In the genomic region with DNA sequence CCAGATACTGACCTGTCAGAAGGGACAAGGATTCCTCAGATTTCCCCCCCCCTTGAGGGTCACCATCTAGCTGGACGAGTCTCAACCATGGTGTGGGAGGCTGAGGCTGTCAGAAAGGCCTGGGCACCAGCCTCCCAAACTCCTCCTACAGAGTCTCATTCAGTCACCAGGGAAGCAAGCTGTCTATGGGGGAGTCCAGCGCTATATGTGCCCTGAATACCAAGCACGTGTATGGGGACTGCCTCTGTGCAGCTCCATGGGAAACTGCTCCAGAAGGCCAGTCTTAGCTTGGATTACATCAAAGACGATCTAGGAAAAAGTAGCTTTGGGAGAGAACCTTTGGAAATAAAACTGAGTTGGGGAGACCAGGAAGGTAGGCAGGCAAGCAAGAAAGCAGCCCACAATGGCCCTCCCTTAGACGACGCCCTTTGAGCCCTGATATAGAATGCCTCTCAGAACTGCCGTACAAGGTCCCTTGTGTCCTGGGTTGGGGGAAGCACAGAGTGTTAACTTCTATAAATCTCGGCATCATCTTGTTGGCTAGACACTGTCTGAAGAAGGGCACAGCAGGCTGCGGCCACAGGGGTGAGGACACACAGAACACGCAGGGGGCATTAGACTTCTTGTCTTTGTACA, we compare ENCODE assay signal across 10 mouse cellular contexts. TPM values are rescaled to one million over a fixed set of nuclear protein-coding genes. Genes with fewer than 3 reads are reported as not detected.
DNase-seq lines count a peak whose midpoint lies in the region; ATAC-seq and TF ChIP-seq lines count a peak whose summit lies in the region.
"Had no signal": no experiment of that assay in that cellular context is flagged by ENCODE, and none has a peak within 500 bp of the region (broad histone marks: within the 10 kb centered on the region; RNA-seq: fewer than 3 reads in every experiment).

No protein-coding gene starts in this region.

- H3K9me3 ChIP-seq in kidney, embryonic 15.5 days (replicated peaks) = no peaks in the 10 kb centered on the region
- no peaks in the 10 kb centered on the region for H3K9me3 ChIP-seq in hindbrain, embryonic 10.5 days
- no peaks in the 10 kb centered on the region for H3K9me3 ChIP-seq in limb, embryonic 10.5 days (replicated peaks)
- no peaks in the 10 kb centered on the region for H3K9me3 ChIP-seq in neural tube, embryonic 15.5 days (replicated peaks)

- H3K36me3 ChIP-seq in kidney, adult 2 months (ENCODE audit: control insufficient read depth, insufficient read depth, low read length) = no peaks in the 10 kb centered on the region
- H3K36me3 ChIP-seq in kidney, embryonic 15.5 days = no peaks in the 10 kb centered on the region
- peaks cover 25% of the 10 kb centered on the region for H3K36me3 ChIP-seq in hindbrain, embryonic 10.5 days
- peaks cover 16% of the 10 kb centered on the region for H3K36me3 ChIP-seq in limb, embryonic 10.5 days
- H3K36me3 ChIP-seq in neural tube, embryonic 15.5 days = no peaks in the 10 kb centered on the region

- no peak for DNase-seq in kidney, adult 2 months
- no peak for DNase-seq in hindbrain, embryonic 10.5 days (ENCODE audit: low spot score)
- DNase-seq in limb, embryonic 10.5 days (ENCODE audit: low spot score) = no peak
- DNase-seq in cerebellum, adult 11 months = no peak
- no peak for DNase-seq in layer of hippocampus, postnatal 25 days (ENCODE audit: extremely low spot score in 1 of 2, low spot score in 1 of 2)
- DNase-seq: liver had no signal

- no peak overlapping the region for H3K4me2 ChIP-seq in kidney, embryonic 15.5 days
- H3K4me2 ChIP-seq in neural tube, embryonic 15.5 days = no peak overlapping the region

- H3K4me3 ChIP-seq in kidney, adult 2 months (ENCODE audit: insufficient read depth, low read depth, low read length) = no peak overlapping the region
- H3K4me3 ChIP-seq in kidney, embryonic 15.5 days (replicated peaks) = no peak overlapping the region
- no peak overlapping the region for H3K4me3 ChIP-seq in hindbrain, embryonic 10.5 days
- H3K4me3 ChIP-seq in limb, embryonic 10.5 days = no peak overlapping the region
- H3K4me3 ChIP-seq in neural tube, embryonic 15.5 days (replicated peaks) = no peak overlapping the region
- H3K4me3 ChIP-seq: left cerebral cortex, adult 2 months had no signal

- WGBS in kidney, adult 2 months = 67% methylated on average over 10 of the region's 10 CpGs
- WGBS in kidney, embryonic 15.5 days = 51% methylated on average over 10 of the region's 10 CpGs
- 49% methylated on average over 10 of the region's 10 CpGs for WGBS in hindbrain, embryonic 10.5 days
- WGBS in limb, embryonic 10.5 days = 68% methylated on average over 10 of the region's 10 CpGs
- 25% methylated on average over 10 of the region's 10 CpGs for WGBS in neural tube, embryonic 15.5 days

- H3K27ac ChIP-seq in kidney, adult 2 months (ENCODE audit: insufficient read depth, low read depth, low read length) = peak overlapping the region; percentile 18; the same call in 1 of the 2 replicates
- no peak overlapping the region for H3K27ac ChIP-seq in kidney, embryonic 15.5 days
- H3K27ac ChIP-seq in hindbrain, embryonic 10.5 days = peak overlapping the region; percentile 91
- peak overlapping the region; percentile 47; the same call in 1 of the 2 replicates for H3K27ac ChIP-seq in limb, embryonic 10.5 days
- H3K27ac ChIP-seq in neural tube, embryonic 15.5 days (replicated peaks) = peak overlapping the region; percentile 19; the same call in 1 of the 2 replicates
- H3K27ac ChIP-seq: left cerebral cortex, adult 2 months had no signal

- H3K9ac ChIP-seq in kidney, embryonic 15.5 days = no peak overlapping the region
- H3K9ac ChIP-seq in neural tube, embryonic 15.5 days (replicated peaks) = no peak overlapping the region

- peaks cover 59% of the 10 kb centered on the region for H3K4me1 ChIP-seq in kidney, adult 2 months (ENCODE audit: control insufficient read depth, insufficient read depth, low read length)
- peaks cover 69% of the 10 kb centered on the region for H3K4me1 ChIP-seq in kidney, embryonic 15.5 days
- peaks cover 88% of the 10 kb centered on the region for H3K4me1 ChIP-seq in hindbrain, embryonic 10.5 days (replicated peaks)
- peaks cover 64% of the 10 kb centered on the region for H3K4me1 ChIP-seq in limb, embryonic 10.5 days
- H3K4me1 ChIP-seq in neural tube, embryonic 15.5 days = peaks cover 59% of the 10 kb centered on the region

- no peaks in the 10 kb centered on the region for H3K27me3 ChIP-seq in kidney, adult 2 months (replicated peaks; ENCODE audit: control insufficient read depth, insufficient read depth, low read length)
- no peaks in the 10 kb centered on the region for H3K27me3 ChIP-seq in kidney, embryonic 15.5 days
- H3K27me3 ChIP-seq in hindbrain, embryonic 10.5 days (ENCODE audit: insufficient read depth, poor library complexity, severe bottlenecking) = peaks cover 9% of the 10 kb centered on the region
- H3K27me3 ChIP-seq in limb, embryonic 10.5 days (ENCODE audit: low read depth, poor library complexity, severe bottlenecking) = no peaks in the 10 kb centered on the region; the same call in 1 of the 2 replicates
- H3K27me3 ChIP-seq in neural tube, embryonic 15.5 days (replicated peaks) = no peaks in the 10 kb centered on the region

- no peak for TF ChIP-seq CTCF in kidney, adult 2 months (conservative IDR thresholded peaks at IDR 0.05; ENCODE audit: insufficient read depth, insufficient read length, low read depth, low read length)

- no peak for TF ChIP-seq POLR2A in kidney, adult 2 months (IDR thresholded peaks at IDR 0.05; ENCODE audit: low read depth, low read length)

- ATAC-seq in kidney, embryonic 15.5 days (replicated peaks; ENCODE audit: low FRiP score) = no peak
- ATAC-seq in neural tube, embryonic 15.5 days (ENCODE audit: low FRiP score) = 0 out of 2 replicates have a peak, but pooled peaks have one; percentile 40

RNA-seq across cellular contexts. Expression of a gene that starts 40.4 kb away (rescaled TPM):
- 61.5 and 62.5 TPM in 2 replicates for polyA plus RNA-seq in kidney, adult 2 months (2012; rRNA removed)
- polyA plus RNA-seq in kidney, embryonic 15.5 days (2015; fragmentation: Nextera tagmentation; extraction: Ambion mirVana) = 56.8 and 58.0 TPM in 2 replicates
- 159 and 169 TPM in 2 replicates for polyA plus RNA-seq in hindbrain, embryonic 10.5 days (2016; fragmentation: Nextera tagmentation; extraction: Ambion mirVana)
- 70.3 and 80.6 TPM in 2 replicates for polyA plus RNA-seq in limb, embryonic 10.5 days (2016; fragmentation: Nextera tagmentation; extraction: Ambion mirVana)
- polyA plus RNA-seq in neural tube, embryonic 15.5 days (2015; fragmentation: Nextera tagmentation; extraction: Ambion mirVana) = 28.5 and 31.0 TPM in 2 replicates
- 1 to 10 TPM; 5.1 to 6.1 TPM for total RNA-seq in layer of hippocampus, postnatal 25 days (2021)
- total RNA-seq: monocyte, adult 5-6 weeks had no signal
